Mouse (Mus musculus) kidney, embryonic 16.5 days (tissue): ENCODE data around the gene C8g. TPM values are rescaled to one million over a fixed set of nuclear protein-coding genes. Genes with fewer than 3 reads are reported as not detected.
A peak's percentile ranks its signal among the peaks of the same experiment; 100 is the strongest.

Experiments
- ATAC-seq: fragments of 200-750 bp; cut with Nextera tagmentation; 2 replicates; pipeline ENCODE4 v1.8.0; 2017; ENCODE audit warnings: moderate TSS enrichment; ENCODE audit not compliant: low FRiP score, low TSS enrichment
- H3K27ac ChIP-seq: fragments of 300-500 bp; sonication (generic); 2 replicates; pipeline ENCODE4 v1.5.1; 2014; ENCODE audit warnings: low read length
- H3K27me3 ChIP-seq: fragments of 300-500 bp; sonication (generic); 2 replicates; pipeline ENCODE4 v1.6.1; 2014; ENCODE audit warnings: low read length, control low read depth, mixed read lengths; ENCODE audit not compliant: insufficient read depth
- H3K36me3 ChIP-seq: fragments of 300-500 bp; sonication (generic); 2 replicates; pipeline ENCODE4 v1.6.1; 2014; ENCODE audit warnings: low read length, control low read depth, mixed read lengths; ENCODE audit not compliant: insufficient read depth
- H3K4me1 ChIP-seq: fragments of 300-500 bp; sonication (generic); 2 replicates; pipeline ENCODE4 v1.6.1; 2014; ENCODE audit warnings: low read length, control low read depth, mixed read lengths; ENCODE audit not compliant: insufficient read depth
- H3K4me2 ChIP-seq: fragments of 300-500 bp; sonication (generic); replicated peaks from 2 replicates; pipeline ENCODE4 v1.6.1; 2014; ENCODE audit warnings: low read depth, low read length
- H3K4me3 ChIP-seq: fragments of 300-500 bp; sonication (generic); 2 replicates; pipeline ENCODE4 v1.5.1; 2014; ENCODE audit warnings: mild to moderate bottlenecking, low read length
- H3K9ac ChIP-seq: fragments of 300-500 bp; sonication (generic); replicated peaks from 2 replicates; pipeline ENCODE4 v1.6.1; 2014; ENCODE audit warnings: low read length
- H3K9me3 ChIP-seq: fragments of 300-500 bp; sonication (generic); 2 replicates; pipeline ENCODE4 v1.6.1; 2016; ENCODE audit warnings: low read length, control low read depth
- WGBS: fragments of 180-500 bp; shearing (Covaris S2); extraction: QIAGEN DNeasy Blood & Tissue Kit; methylation state at CpG from one replicate; pipeline ENCODE4 v1.1.7; 2014; 5-methylcytosine and 5-hydroxymethylcytosine counted together
- polyA plus RNA-seq: library from polyadenylated mRNA; unstranded; fragments of >200 nt; fragmentation: Nextera tagmentation; extraction: Ambion mirVana; gene quantifications from 2 replicates; pipeline ENCODE4 v1.2.1, GENCODE M21; 2015

C8g gene
- polyA plus RNA-seq, 1 experiment from 2014 or later = 9.5 TPM

DNA sequence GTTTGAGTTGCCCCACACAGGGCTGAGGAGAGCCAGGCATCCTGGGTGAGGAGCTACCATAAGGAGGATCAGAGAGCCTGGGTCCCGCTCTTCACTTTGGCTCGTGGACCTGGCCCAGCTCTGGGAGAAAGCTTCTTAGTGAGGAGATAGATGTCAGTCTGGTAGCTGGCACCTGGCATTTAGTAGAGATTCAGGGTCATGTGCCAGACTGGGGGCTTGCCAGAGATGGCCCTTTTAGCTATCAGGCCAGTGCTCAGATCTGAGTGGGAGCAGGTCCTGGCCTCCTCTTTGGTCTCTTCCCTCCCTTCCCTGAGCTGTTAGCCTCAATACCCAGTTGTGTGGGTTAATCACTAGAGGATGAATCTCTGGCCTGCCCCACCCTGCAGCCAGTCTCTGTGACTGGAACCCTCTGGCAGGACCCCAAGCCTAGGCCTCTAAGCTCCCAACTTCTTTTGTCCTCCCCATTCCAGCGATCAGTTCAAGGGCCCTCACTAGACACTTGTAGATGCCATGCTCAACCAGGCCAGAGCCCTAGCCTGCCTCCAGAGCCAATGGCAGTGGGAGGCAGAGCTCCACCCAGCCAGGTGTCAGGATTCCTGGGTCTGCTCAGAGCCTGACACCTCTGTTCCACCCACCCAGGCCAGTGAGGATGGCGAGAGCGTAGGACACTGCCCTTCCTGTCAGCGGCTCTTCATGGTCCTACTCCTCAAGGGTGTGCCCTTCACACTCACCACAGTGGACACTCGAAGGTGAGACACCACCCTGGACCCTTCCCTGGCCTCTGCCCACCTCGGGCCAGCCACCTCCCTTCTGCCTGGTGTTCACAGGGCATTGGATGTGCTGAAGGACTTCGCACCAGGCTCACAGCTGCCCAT, 44.3 kb downstream of the C8g start:
- no peak overlapping the region for H3K4me2 ChIP-seq
- no peaks in the 10 kb centered on the region for H3K9me3 ChIP-seq
- WGBS = 82% methylated on average over 9 of the region's 9 CpGs
- H3K36me3 ChIP-seq = no peaks in the 10 kb centered on the region
- H3K4me3 ChIP-seq = no peak overlapping the region
- H3K9ac ChIP-seq = no peak overlapping the region
- no peak overlapping the region for H3K27ac ChIP-seq
- peaks cover 13% of the 10 kb centered on the region for H3K4me1 ChIP-seq
- ATAC-seq = no peak
- H3K27me3 ChIP-seq = no peaks in the 10 kb centered on the region

DNA sequence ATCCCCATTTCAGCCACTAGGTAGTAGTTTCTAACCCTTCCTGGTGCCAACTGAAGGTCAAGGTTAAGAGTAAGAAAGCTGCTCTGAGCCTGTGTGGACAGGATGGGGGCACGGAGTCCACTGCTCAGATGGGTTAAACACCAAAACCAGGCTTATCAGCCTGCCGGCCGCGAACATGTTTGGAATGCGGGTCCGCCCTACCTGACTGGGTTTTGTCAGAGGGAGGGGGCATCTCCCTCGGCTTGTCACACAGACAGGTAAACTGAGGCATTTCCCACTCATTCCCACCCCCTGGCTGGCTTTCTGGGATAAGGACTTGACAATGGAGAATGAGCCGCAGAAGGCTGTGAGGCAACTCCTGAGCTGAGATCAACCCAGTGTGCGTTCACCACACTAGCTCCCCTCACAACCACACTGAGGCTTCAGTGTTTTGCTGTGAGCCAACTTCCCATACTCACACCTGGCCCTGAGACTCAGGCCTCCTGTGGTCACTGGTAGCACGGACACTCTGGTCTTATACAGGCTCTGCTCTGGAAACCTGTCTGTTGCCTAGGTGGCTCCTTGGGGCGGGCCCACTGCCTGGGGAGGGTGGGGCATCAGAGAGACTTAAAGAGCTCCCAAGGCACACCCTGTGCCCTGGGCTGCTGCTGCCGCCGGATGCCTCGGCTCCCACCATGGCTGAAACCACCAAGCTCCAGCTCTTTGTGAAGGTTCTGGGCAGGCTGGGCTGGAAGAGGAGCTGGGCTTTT, 45.1 kb downstream of the C8g start, which contains the start of gene Clic3:
Gene Clic3 (plus strand): TSS at position 634 of the 749 bp plus-strand sequence.
- 64% methylated on average over 14 of the region's 14 CpGs for WGBS
- no peaks in the 10 kb centered on the region for H3K9me3 ChIP-seq
- ATAC-seq = no peak
- H3K4me2 ChIP-seq = no peak within 1 kb of the TSS
- H3K36me3 ChIP-seq = no peaks in the 10 kb centered on the region
- H3K4me1 ChIP-seq = peaks cover 11% of the 10 kb centered on the region
- no peak within 1 kb of the TSS for H3K27ac ChIP-seq
- H3K9ac ChIP-seq = peak within 1 kb of the TSS; percentile 11; the same call in 1 of the 2 replicates
- no peak within 1 kb of the TSS for H3K4me3 ChIP-seq
- H3K27me3 ChIP-seq = no peaks in the 10 kb centered on the region

DNA sequence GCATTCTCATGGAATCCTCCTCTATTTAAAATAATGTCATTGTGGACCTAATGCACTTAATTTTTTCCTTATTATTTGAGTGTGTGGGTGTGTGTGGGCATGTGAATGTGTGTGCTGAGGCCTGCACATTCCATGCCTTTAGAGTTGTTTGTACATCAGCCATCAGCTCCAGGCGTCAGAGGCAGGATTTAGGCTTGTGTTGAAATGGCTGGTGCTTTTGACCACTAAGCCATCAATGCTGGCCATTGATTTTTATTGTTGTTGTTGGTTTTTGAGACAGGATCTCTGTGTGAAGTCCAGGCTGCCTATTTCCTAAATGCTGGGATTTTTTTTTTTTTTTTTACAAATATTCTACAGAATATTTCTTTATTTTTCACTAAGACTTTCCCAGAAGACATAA, 48.6 kb downstream of the C8g start:
- Histone ChIP-seq H3K4me1 (no peaks in the 10 kb centered on the region), H3K9ac (no peak overlapping the region), H3K27ac (no peak overlapping the region), H3K36me3 (no peaks in the 10 kb centered on the region), H3K9me3 (no peaks in the 10 kb centered on the region), H3K4me2 (no peak overlapping the region), H3K4me3 (no peak overlapping the region), H3K27me3 (no peaks in the 10 kb centered on the region)
- WGBS = 41% methylated on average over 1 of the region's 1 CpGs
- no peak for ATAC-seq

DNA sequence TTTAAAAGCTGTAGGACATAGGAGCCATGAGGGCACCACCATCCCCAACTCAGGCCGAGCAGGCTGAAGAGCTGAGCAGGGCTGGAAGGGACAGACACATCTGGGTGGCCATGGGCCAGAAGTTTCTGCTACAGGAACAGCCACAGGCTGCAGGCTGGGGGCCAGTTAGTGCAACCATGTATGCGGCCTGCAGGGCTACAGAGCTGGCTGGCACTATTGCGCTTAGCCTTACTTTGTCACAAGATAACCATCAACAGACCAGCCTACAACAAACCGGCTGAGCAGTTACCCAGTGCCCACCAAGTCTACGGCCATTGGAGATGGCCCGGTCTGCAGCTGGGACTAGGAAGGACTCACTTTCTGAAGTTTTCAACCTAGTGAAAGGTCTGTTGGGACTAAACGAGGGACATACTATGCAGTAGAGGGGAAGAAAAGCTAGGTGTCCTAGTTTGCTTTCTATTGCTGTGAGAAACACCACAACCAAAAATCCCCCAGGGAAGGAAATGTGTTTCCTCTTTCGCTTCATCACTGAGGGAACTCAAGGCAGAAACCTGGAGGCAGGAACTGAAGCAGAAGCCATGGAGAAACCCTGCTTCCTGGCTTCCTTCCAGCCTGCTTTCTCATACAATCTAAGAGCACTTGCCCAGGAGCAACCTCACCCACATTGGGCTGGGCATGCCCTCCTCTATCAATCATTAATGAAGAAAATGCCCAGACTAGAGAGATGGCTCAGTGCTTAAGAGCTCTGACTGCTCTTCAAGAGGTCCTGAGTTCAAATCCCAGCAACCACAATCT, 50.5 kb downstream of the C8g start:
- Histone ChIP-seq H3K9ac (no peak overlapping the region), H3K27ac (no peak overlapping the region), H3K27me3 (no peaks in the 10 kb centered on the region), H3K4me1 (no peaks in the 10 kb centered on the region), H3K4me2 (no peak overlapping the region), H3K9me3 (no peaks in the 10 kb centered on the region), H3K36me3 (no peaks in the 10 kb centered on the region), H3K4me3 (no peak overlapping the region)
- no peak for ATAC-seq
- WGBS = 76% methylated on average over 8 of the region's 8 CpGs

Other genes starting within 250 kb of the C8g start
- 24.8 and 25.6 TPM in 2 replicates for gene Tmem203, start 246.3 kb downstream of the C8g start, polyA plus RNA-seq
- 12.0 and 12.1 TPM in 2 replicates for gene Tprn, start 239.1 kb downstream of the C8g start, polyA plus RNA-seq
- gene Ssna1, start 229.3 kb downstream of the C8g start, polyA plus RNA-seq = 209 and 211 TPM in 2 replicates
- gene Anapc2, start 229.2 kb downstream of the C8g start, polyA plus RNA-seq = 146 and 152 TPM in 2 replicates
- not detected in 2 replicates for gene Tmem210, start 213.6 kb downstream of the C8g start, polyA plus RNA-seq
- gene Lrrc26, start 211.8 kb downstream of the C8g start, polyA plus RNA-seq = not detected in 2 replicates
- 0.22 and 0.60 TPM in 2 replicates for gene Grin1, start 182.5 kb downstream of the C8g start, polyA plus RNA-seq
- 53.7 and 57.5 TPM in 2 replicates for gene Man1b1, start 169.4 kb downstream of the C8g start, polyA plus RNA-seq
- 32.8 and 33.2 TPM in 2 replicates for gene Dpp7, start 145.4 kb downstream of the C8g start, polyA plus RNA-seq
- gene Uap1l1, start 136.0 kb downstream of the C8g start, polyA plus RNA-seq = 38.9 and 49.2 TPM in 2 replicates
- gene Sapcd2, start 129.4 kb downstream of the C8g start, polyA plus RNA-seq = 39.3 and 41.2 TPM in 2 replicates
- 5.5 and 6.4 TPM in 2 replicates for gene Entpd2, start 105.8 kb downstream of the C8g start, polyA plus RNA-seq
- 52.4 and 58.3 TPM in 2 replicates for gene Npdc1, start 102.4 kb downstream of the C8g start, polyA plus RNA-seq
- gene Fut7, start 78.5 kb downstream of the C8g start, polyA plus RNA-seq = not detected in 2 replicates
- 12.7 and 14.3 TPM in 2 replicates for gene Abca2, start 73.0 kb downstream of the C8g start, polyA plus RNA-seq
- 3.9 and 8.5 TPM in 2 replicates for gene Clic3, start 44.9 kb downstream of the C8g start, polyA plus RNA-seq
- 33.8 and 35.9 TPM in 2 replicates for gene Paxx, start 40.6 kb downstream of the C8g start, polyA plus RNA-seq
- 1.8 and 4.7 TPM in 2 replicates for gene Ptgds, start 31.7 kb downstream of the C8g start, polyA plus RNA-seq
- gene Lcn12, start 7.8 kb downstream of the C8g start, polyA plus RNA-seq = not detected in 2 replicates
- gene Fbxw5, start 969 bp downstream of the C8g start, polyA plus RNA-seq = 105 and 115 TPM in 2 replicates
- gene Traf2, start 45.2 kb upstream of the C8g start, polyA plus RNA-seq = 40.6 and 43.6 TPM in 2 replicates
- 372 and 373 TPM in 2 replicates for gene Edf1, start 56.1 kb upstream of the C8g start, polyA plus RNA-seq
- 12.2 and 14.7 TPM in 2 replicates for gene Mamdc4, start 73.1 kb upstream of the C8g start, polyA plus RNA-seq
- gene Phpt1, start 73.5 kb upstream of the C8g start, polyA plus RNA-seq = 193 and 206 TPM in 2 replicates
- gene Ajm1, start 80.0 kb upstream of the C8g start, polyA plus RNA-seq = 0.18 and 0.22 TPM in 2 replicates
- gene Rabl6, start 106.8 kb upstream of the C8g start, polyA plus RNA-seq = 69.8 and 73.9 TPM in 2 replicates
- 0.27 and 0.33 TPM in 2 replicates for gene Ccdc183, start 116.0 kb upstream of the C8g start, polyA plus RNA-seq
- gene Tmem141, start 120.3 kb upstream of the C8g start, polyA plus RNA-seq = 36.1 and 37.6 TPM in 2 replicates
- gene Fcna, start 126.3 kb upstream of the C8g start, polyA plus RNA-seq = 2.6 and 3.2 TPM in 2 replicates
- gene Lcn8, start 151.4 kb upstream of the C8g start, polyA plus RNA-seq = not detected in 2 replicates
- not detected in 2 replicates for gene Lcn5, start 156.2 kb upstream of the C8g start, polyA plus RNA-seq
- not detected in 2 replicates for gene Lcn6, start 175.1 kb upstream of the C8g start, polyA plus RNA-seq
- gene Lcn10, start 181.0 kb upstream of the C8g start, polyA plus RNA-seq = not detected in 2 replicates
- 0.24 TPM in 1 of 2 replicates, not detected in the other for gene Obp2a, start 198.3 kb upstream of the C8g start, polyA plus RNA-seq
- gene Bmyc, start 205.0 kb upstream of the C8g start, polyA plus RNA-seq = 89.0 and 91.6 TPM in 2 replicates
- not detected in 2 replicates for gene Obp2b, start 235.3 kb upstream of the C8g start, polyA plus RNA-seq